Mouse (Mus musculus) myocyte (in vitro differentiated cells): ENCODE measurements at regions not wholly inside any gene's neighbourhood (a gene's known extent, or its start where the extent isn't known, plus 50 kb on each side); places are given as distances from the start of the nearest gene placed in this dataset.

Experiments
- CEBPB ChIP-seq: IDR thresholded peaks from 2 replicates; pipeline ENCODE4 v1.6.1; 2011; ENCODE audit warnings: mild to moderate bottlenecking, moderate library complexity; ENCODE audit not compliant: poor library complexity, insufficient read depth, severe bottlenecking
- E2F4 ChIP-seq: IDR thresholded peaks from one replicate; pipeline ENCODE4 v1.6.1; 2011; ENCODE audit warnings: mild to moderate bottlenecking, control low read depth, moderate library complexity; ENCODE audit not compliant: insufficient read depth
- MAX ChIP-seq: IDR thresholded peaks from one replicate; pipeline ENCODE4 v1.6.1; 2011; ENCODE audit warnings: low read depth, mild to moderate bottlenecking, control low read depth
- MYOD1 ChIP-seq, 3 experiments: IDR thresholded peaks; one replicate each; pipeline ENCODE4 v1.6.1; 2011; ENCODE audit warnings: control low read depth in 2 of 3, low read depth in 2 of 3, mild to moderate bottlenecking in 2 of 3, moderate library complexity in 1 of 3; ENCODE audit not compliant: insufficient read length in 2 of 3, control insufficient read depth in 1 of 3
- MYOG ChIP-seq, 3 experiments: IDR thresholded peaks; one replicate each; pipeline ENCODE4 v1.6.1; 2011; ENCODE audit warnings: control low read depth in 2 of 3, low read depth in 2 of 3, mild to moderate bottlenecking in 2 of 3; ENCODE audit not compliant: insufficient read length in 2 of 3, control insufficient read depth in 1 of 3, insufficient read depth in 1 of 3
- POLR2A ChIP-seq: IDR thresholded peaks from one replicate; pipeline ENCODE4 v1.6.1; 2011; ENCODE audit warnings: low read depth, mild to moderate bottlenecking, control low read depth, moderate library complexity; ENCODE audit not compliant: insufficient read length
- POLR2AphosphoS2 ChIP-seq: IDR thresholded peaks from one replicate; pipeline ENCODE4 v1.6.1; 2011; ENCODE audit warnings: low read depth, control low read depth; ENCODE audit not compliant: insufficient read length
- REST ChIP-seq: IDR thresholded peaks from one replicate; pipeline ENCODE4 v1.6.1; 2011; ENCODE audit warnings: mild to moderate bottlenecking, control low read depth, moderate library complexity; ENCODE audit not compliant: insufficient read depth, insufficient read length
- TCF12 ChIP-seq: IDR thresholded peaks from one replicate; pipeline ENCODE4 v1.6.1; 2011; ENCODE audit warnings: mild to moderate bottlenecking, control low read depth; ENCODE audit not compliant: poor library complexity, insufficient read depth, severe bottlenecking
- TCF3 ChIP-seq: IDR thresholded peaks from one replicate; pipeline ENCODE4 v1.6.1; 2011; ENCODE audit warnings: low read depth, control low read depth; ENCODE audit not compliant: insufficient read length
- USF1 ChIP-seq: IDR thresholded peaks from one replicate; pipeline ENCODE4 v1.6.1; 2011; ENCODE audit warnings: low read depth, mild to moderate bottlenecking, control low read depth, moderate library complexity

GRCm38 (mm10) chr16:71952879-71953406 is 355.2 kb upstream of the Robo1 start:
- TF ChIP-seq POLR2A (no peak), POLR2AphosphoS2 (no peak), MAX (no peak), USF1 (no peak), TCF3 (no peak), E2F4 (no peak), TCF12 (no peak), CEBPB (no peak), REST (no peak), MYOD1 (IDR thresholded peaks at IDR 0.05; ENCODE audit: control insufficient read depth in 1 of 3, insufficient read length in 2 of 3, low read depth in 2 of 3) (no peak), MYOG (IDR thresholded peaks at IDR 0.05; ENCODE audit: control insufficient read depth in 1 of 3, insufficient read depth in 1 of 3, insufficient read length in 2 of 3, low read depth in 2 of 3) (no peak)
